29 mouse cellular contexts compared by ENCODE assay signal in the genomic region with DNA sequence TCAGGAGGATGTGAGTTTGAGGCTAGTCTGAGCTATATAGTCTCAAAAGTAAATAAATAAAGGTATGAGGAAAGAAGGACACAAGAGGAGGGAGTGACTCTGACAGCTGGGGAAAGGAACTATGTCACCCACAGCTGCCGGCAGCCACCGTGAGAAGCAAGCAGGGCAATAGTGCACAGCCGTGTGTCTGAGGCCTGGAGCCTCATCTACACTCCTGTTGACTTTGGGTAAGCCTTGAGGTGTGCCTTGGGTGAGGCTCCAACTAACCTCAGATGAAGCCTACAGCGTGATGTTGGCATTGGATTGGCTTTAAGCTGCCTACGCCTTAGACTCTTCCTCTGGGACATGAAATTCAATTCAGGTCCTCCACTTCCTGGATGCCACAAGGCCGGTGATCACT. TPM values are rescaled to one million over a fixed set of nuclear protein-coding genes. Genes with fewer than 3 reads are reported as not detected.
DNase-seq lines count a peak whose midpoint lies in the region; ATAC-seq lines count a peak whose summit lies in the region.
"Had no signal": no experiment of that assay in that cellular context is flagged by ENCODE, and none has a peak within 500 bp of the region (broad histone marks: within the 10 kb centered on the region; RNA-seq: fewer than 3 reads in every experiment).

No protein-coding gene starts in this region.

- WGBS in large intestine, adult 2 months, result 30% methylated on average over 6 of the region's 6 CpGs
- 67% methylated on average over 6 of the region's 6 CpGs for WGBS in stomach, embryonic 15.5 days

- intact Hi-C loops in gastrocnemius, postnatal 36 days (cut with DNase I), result no loop called here

- H3K9me3 ChIP-seq in stomach, embryonic 15.5 days, result no peaks in the 10 kb centered on the region
- H3K9me3 ChIP-seq: embryonic facial prominence, embryonic 12.5 days; forebrain, embryonic 15.5 days; heart, embryonic 12.5 days; limb, embryonic 10.5 days; limb, embryonic 15.5 days; liver, embryonic 13.5 days; midbrain, embryonic 13.5 days; neural tube, embryonic 13.5 days had no signal

- H3K36me3 ChIP-seq in stomach, embryonic 15.5 days, result no peaks in the 10 kb centered on the region
- H3K36me3 ChIP-seq: embryonic facial prominence, embryonic 12.5 days; forebrain, embryonic 15.5 days; heart, embryonic 12.5 days; limb, embryonic 10.5 days; limb, embryonic 15.5 days; liver, embryonic 13.5 days; midbrain, embryonic 13.5 days; neural tube, embryonic 13.5 days had no signal

- 0 out of 2 replicates have a peak, but pooled peaks have one; percentile 31 for ATAC-seq in stomach, embryonic 15.5 days (ENCODE audit: insufficient read depth, low FRiP score, low read depth)
- ATAC-seq: forebrain, embryonic 15.5 days; hindbrain, embryonic 16.5 days; lung, postnatal 0 days; midbrain, embryonic 13.5 days had no signal

- no peak overlapping the region for H3K4me2 ChIP-seq in stomach, embryonic 15.5 days
- H3K4me2 ChIP-seq: embryonic facial prominence, embryonic 12.5 days; forebrain, embryonic 15.5 days; heart, embryonic 12.5 days; limb, embryonic 15.5 days; liver, embryonic 13.5 days; midbrain, embryonic 13.5 days; neural tube, embryonic 13.5 days had no signal

- H3K27ac ChIP-seq in stomach, embryonic 15.5 days, result no peak overlapping the region
- H3K27ac ChIP-seq: embryonic facial prominence, embryonic 12.5 days; forebrain, embryonic 15.5 days; heart, adult 2 months; limb, embryonic 10.5 days; limb, embryonic 15.5 days; liver, embryonic 13.5 days; midbrain, embryonic 13.5 days; neural tube, embryonic 13.5 days had no signal

- H3K4me1 ChIP-seq in stomach, embryonic 15.5 days, result no peaks in the 10 kb centered on the region
- H3K4me1 ChIP-seq: forebrain, embryonic 15.5 days; limb, embryonic 15.5 days; midbrain, embryonic 13.5 days; neural tube, embryonic 13.5 days had no signal

- no peaks in the 10 kb centered on the region for H3K27me3 ChIP-seq in stomach, embryonic 15.5 days (replicated peaks)
- H3K27me3 ChIP-seq: embryonic facial prominence, embryonic 12.5 days; forebrain, embryonic 15.5 days; heart, embryonic 12.5 days; limb, embryonic 15.5 days; liver, embryonic 13.5 days; megakaryocyte, embryonic 14.5 days; midbrain, embryonic 13.5 days; neural tube, embryonic 13.5 days had no signal

- DNase-seq in large intestine, adult 2 months (ENCODE audit: low read depth, low spot score), result peak; percentile 4
- DNase-seq in thymus, postnatal 0 days (ENCODE audit: low spot score), result peak; percentile 63
- DNase-seq in thymus, postnatal 4 days, result peak; percentile 72
- no peak for DNase-seq in gastrocnemius, postnatal 36 days
- no peak for DNase-seq in c-Kit-positive CD71-positive TER-119-positive erythroid progenitor cells, embryonic 14.5 days (ENCODE audit: low spot score)
- DNase-seq: adrenal gland, postnatal 36 days; B cell, adult 2 months; cerebellum, adult 9-11 months; embryo, embryonic 11 days; gastrocnemius, postnatal 25 days; heart, adult 2 months; kidney, adult 18-20 months; kidney, postnatal 4 days; layer of hippocampus, postnatal 36 days; liver, embryonic 13.5 days; lung, adult 18-20 months; lung, postnatal 4 days had no signal

- H3K9ac ChIP-seq in stomach, embryonic 15.5 days, result no peak overlapping the region
- H3K9ac ChIP-seq: embryonic facial prominence, embryonic 12.5 days; forebrain, embryonic 15.5 days; heart, embryonic 12.5 days; limb, embryonic 15.5 days; liver, embryonic 13.5 days; midbrain, embryonic 13.5 days; neural tube, embryonic 13.5 days had no signal

- no peak overlapping the region for H3K4me3 ChIP-seq in stomach, embryonic 15.5 days (replicated peaks)
- H3K4me3 ChIP-seq: embryonic facial prominence, embryonic 12.5 days; forebrain, embryonic 15.5 days; heart, adult 2 months; heart, embryonic 12.5 days; limb, embryonic 10.5 days; limb, embryonic 15.5 days; liver, embryonic 13.5 days; megakaryocyte, embryonic 14.5 days; midbrain, embryonic 13.5 days; neural tube, embryonic 13.5 days had no signal

RNA-seq across cellular contexts. Expression of a gene that starts 10.2 kb away (rescaled TPM):
- 0.20 and 0.33 TPM in 2 replicates for polyA plus RNA-seq in large intestine, adult 2 months (2012; rRNA removed)
- polyA plus RNA-seq in stomach, embryonic 15.5 days (2015; fragmentation: Nextera tagmentation; extraction: Ambion mirVana), result 5.7 and 6.1 TPM in 2 replicates
- 16.0 and 19.8 TPM in 2 replicates for polyA plus RNA-seq in thymus, postnatal 0 days (2015; fragmentation: Nextera tagmentation; extraction: Ambion mirVana)
- under 1 TPM in 1 of 2 experiments, not detected in 1; 0.08 TPM for total RNA-seq in gastrocnemius, postnatal 36 days (2021)
- total RNA-seq: gastrocnemius, adult 18-20 months; gastrocnemius, postnatal 25 days had no signal

RNA-seq across cellular contexts. Expression of a gene that starts 45.3 kb away (rescaled TPM):
- polyA plus RNA-seq in large intestine, adult 2 months (2012; rRNA removed), result 29.1 and 48.6 TPM in 2 replicates
- polyA plus RNA-seq in stomach, embryonic 15.5 days (2015; fragmentation: Nextera tagmentation; extraction: Ambion mirVana), result 26.8 and 28.5 TPM in 2 replicates
- polyA plus RNA-seq in thymus, postnatal 0 days (2015; fragmentation: Nextera tagmentation; extraction: Ambion mirVana), result 41.9 and 43.1 TPM in 2 replicates
- 10 to 100 TPM; 24.6 to 30.7 TPM for total RNA-seq in gastrocnemius, postnatal 36 days (2021)

RNA-seq across cellular contexts. Expression of a gene that starts 55.6 kb away (rescaled TPM):
- 2.3 and 2.5 TPM in 2 replicates for polyA plus RNA-seq in large intestine, adult 2 months (2012; rRNA removed)
- 17.9 and 24.6 TPM in 2 replicates for polyA plus RNA-seq in stomach, embryonic 15.5 days (2015; fragmentation: Nextera tagmentation; extraction: Ambion mirVana)
- 9.5 and 9.7 TPM in 2 replicates for polyA plus RNA-seq in thymus, postnatal 0 days (2015; fragmentation: Nextera tagmentation; extraction: Ambion mirVana)
- total RNA-seq in gastrocnemius, postnatal 36 days (2021), result 1 to 10 TPM; 1.2 to 1.3 TPM

Comparison
In these comparisons a context has a peak if more than half of its experiments do, and no peak if none do; other contexts are left out.
1. DNase-seq: peak in large intestine, adult 2 months (single experiment), thymus, postnatal 0 days (single experiment) and thymus, postnatal 4 days (single experiment); none in gastrocnemius, postnatal 36 days (0 of 2) and c-Kit-positive CD71-positive TER-119-positive erythroid progenitor cells, embryonic 14.5 days (single experiment).